Mouse (Mus musculus): ENCODE measurements around the gene Iqce.

GRCm38 (mm10) chr5:140634798-140635722, 67.1 kb downstream of the Iqce start:
- TF ChIP-seq POLR2A (IDR thresholded peaks at IDR 0.05; ENCODE audit: low read depth, low read length): no peak
- TF ChIP-seq CTCF (IDR thresholded peaks at IDR 0.05; ENCODE audit: extremely low read depth, insufficient read depth, insufficient read length, insufficient replicate concordance): no peak
